Mouse (Mus musculus) MN1 (cell line): ENCODE measurements at regions not wholly inside any gene's neighbourhood (a gene's known extent, or its start where the extent isn't known, plus 50 kb on each side); places are given as distances from the start of the nearest gene placed in this dataset.
A peak's percentile ranks its signal among the peaks of the same experiment; 100 is the strongest.

ENCODE experiments used
- DNase-seq: peaks from one replicate; pipeline ENCODE4 v3.0.0-alpha.2; 2016; ENCODE audit warnings: low spot score

- peak; percentile 58 for DNase-seq
Measured at GRCm38 (mm10) chr14:68447240-68447923, 846.7 kb downstream of the Synb start.

- no peak for DNase-seq
Measured at GRCm38 (mm10) chr14:68433326-68433725, 860.8 kb downstream of the Synb start.

GRCm38 (mm10) chr14:68432111-68432510, 862.0 kb downstream of the Synb start:
- DNase-seq: no peak

- DNase-seq: no peak
Measured at GRCm38 (mm10) chr14:68427235-68427634, 866.9 kb downstream of the Synb start.

GRCm38 (mm10) chr14:68392440-68392839, 901.7 kb downstream of the Synb start:
- no peak for DNase-seq

GRCm38 (mm10) chr14:68391875-68392274, 902.2 kb downstream of the Synb start:
- no peak for DNase-seq

- no peak for DNase-seq
Measured at GRCm38 (mm10) chr14:68381741-68382140, 912.4 kb downstream of the Synb start.

- no peak for DNase-seq
Measured at GRCm38 (mm10) chr14:68367696-68368095, 926.4 kb downstream of the Synb start.

- no peak for DNase-seq
Measured at GRCm38 (mm10) chr14:68363892-68364291, 930.2 kb downstream of the Synb start.

GRCm38 (mm10) chr14:68361998-68362397, 932.1 kb downstream of the Synb start:
- DNase-seq: peak; percentile 6

- peak; percentile 70 for DNase-seq
Measured at GRCm38 (mm10) chr14:68361481-68361880, 932.6 kb downstream of the Synb start.

- DNase-seq: no peak
Measured at GRCm38 (mm10) chr14:68356396-68356795, 937.7 kb downstream of the Synb start.

GRCm38 (mm10) chr14:68355462-68355905, 938.6 kb downstream of the Synb start:
- DNase-seq: no peak

- no peak for DNase-seq
Measured at GRCm38 (mm10) chr14:68345527-68345926, 948.6 kb downstream of the Synb start.

GRCm38 (mm10) chr14:68344715-68345114, 949.4 kb downstream of the Synb start:
- no peak for DNase-seq

GRCm38 (mm10) chr14:68338440-68338839, 955.7 kb downstream of the Synb start:
- no peak for DNase-seq

- DNase-seq: no peak
Measured at GRCm38 (mm10) chr14:68325061-68325460, 969.0 kb downstream of the Synb start.

GRCm38 (mm10) chr14:68323008-68323407, 971.1 kb downstream of the Synb start:
- no peak for DNase-seq

- DNase-seq: no peak
Measured at GRCm38 (mm10) chr14:68307973-68308660, 986.0 kb downstream of the Synb start.

GRCm38 (mm10) chr14:68305166-68305565, 988.9 kb downstream of the Synb start:
- no peak for DNase-seq

GRCm38 (mm10) chr14:68301710-68302109, 992.4 kb downstream of the Synb start:
- no peak for DNase-seq

- DNase-seq: no peak
Measured at GRCm38 (mm10) chr14:68285546-68285945, 1008.6 kb downstream of the Synb start.

- peak; percentile 53 for DNase-seq
Measured at GRCm38 (mm10) chr14:68261436-68261835, 1032.7 kb downstream of the Synb start.

- DNase-seq: no peak
Measured at GRCm38 (mm10) chr14:68246966-68247365, 1047.1 kb downstream of the Synb start.
